Comparison of ENCODE assay signal across 22 mouse cellular contexts in genomic region chr12:105911556-105911955, GRCm38 (mm10).
A peak's percentile ranks its signal among the peaks of the same experiment; 100 is the strongest.
DNase-seq lines count a peak whose midpoint lies in the region; ATAC-seq lines count a peak whose summit lies in the region.
"Had no signal": no experiment of that assay in that cellular context is flagged by ENCODE, and none has a peak within 500 bp of the region (broad histone marks: within the 10 kb centered on the region; RNA-seq: fewer than 3 reads in every experiment).

No protein-coding gene starts in this region.

- no peaks in the 10 kb centered on the region for H3K36me3 ChIP-seq in limb, embryonic 11.5 days (ENCODE audit: control insufficient read depth, insufficient read depth, low read length)
- H3K36me3 ChIP-seq in limb, embryonic 10.5 days: no peaks in the 10 kb centered on the region
- H3K36me3 ChIP-seq in embryonic facial prominence, embryonic 12.5 days: no peaks in the 10 kb centered on the region
- H3K36me3 ChIP-seq: heart, embryonic 10.5 days; hindbrain, embryonic 13.5 days had no signal

- ATAC-seq in limb, embryonic 11.5 days (ENCODE audit: insufficient number of reproducible peaks, low FRiP score, low TSS enrichment, low read depth): 0 out of 2 replicates have a peak, but pooled peaks have one; percentile 26
- no peak for ATAC-seq in embryonic facial prominence, embryonic 12.5 days (ENCODE audit: insufficient number of reproducible peaks, insufficient read depth, low FRiP score, low TSS enrichment)
- ATAC-seq in inflammation-experienced regulatory T-cells, adult 6 months: no peak
- ATAC-seq: forebrain, embryonic 13.5 days; hindbrain, postnatal 0 days; intestine, embryonic 16.5 days had no signal

- no peaks in the 10 kb centered on the region for H3K9me3 ChIP-seq in limb, embryonic 11.5 days (ENCODE audit: control insufficient read depth, low read length)
- no peaks in the 10 kb centered on the region for H3K9me3 ChIP-seq in limb, embryonic 10.5 days (replicated peaks)
- no peaks in the 10 kb centered on the region for H3K9me3 ChIP-seq in embryonic facial prominence, embryonic 12.5 days
- H3K9me3 ChIP-seq: forebrain, embryonic 13.5 days; heart, embryonic 10.5 days; hindbrain, embryonic 13.5 days had no signal

- no peak overlapping the region for H3K4me3 ChIP-seq in limb, embryonic 11.5 days (ENCODE audit: low read depth, low read length)
- no peak overlapping the region for H3K4me3 ChIP-seq in limb, embryonic 10.5 days
- H3K4me3 ChIP-seq in embryonic facial prominence, embryonic 12.5 days: no peak overlapping the region
- H3K4me3 ChIP-seq: forebrain, embryonic 13.5 days; heart, embryonic 10.5 days; hindbrain, embryonic 13.5 days had no signal

- H3K27ac ChIP-seq in limb, embryonic 11.5 days (replicated peaks; ENCODE audit: low read depth, low read length): no peak overlapping the region
- H3K27ac ChIP-seq in limb, embryonic 10.5 days: no peak overlapping the region
- peak overlapping the region; percentile 69 for H3K27ac ChIP-seq in embryonic facial prominence, embryonic 12.5 days
- H3K27ac ChIP-seq: forebrain, embryonic 13.5 days; heart, embryonic 10.5 days; hindbrain, embryonic 13.5 days; hindbrain, postnatal 0 days had no signal

- no peak overlapping the region for H3K9ac ChIP-seq in limb, embryonic 11.5 days (ENCODE audit: low read length)
- no peak overlapping the region for H3K9ac ChIP-seq in embryonic facial prominence, embryonic 12.5 days
- H3K9ac ChIP-seq: forebrain, embryonic 13.5 days; forebrain, postnatal 0 days; hindbrain, embryonic 13.5 days had no signal

- no peak for DNase-seq in limb, embryonic 11.5 days (ENCODE audit: low spot score)
- no peak for DNase-seq in limb, embryonic 10.5 days (ENCODE audit: low spot score)
- DNase-seq in hindlimb bud, embryonic 11.5 days (ENCODE audit: extremely low spot score, low read depth, low spot score): peak; percentile 28
- no peak for DNase-seq in right cerebral cortex, adult 2 months (ENCODE audit: low spot score in 2 of 2)
- no peak for DNase-seq in lung, postnatal 14 days
- DNase-seq: adrenal gland, adult 2 months; adrenal gland, postnatal 25 days; cerebellum, adult 18-20 months; cerebellum, adult 9-11 months; cerebellum, postnatal 36 days; forebrain, postnatal 0 days; gastrocnemius, postnatal 36 days; heart, adult 18-20 months; heart, postnatal 10 days; heart, postnatal 4 days had no signal

- 36% methylated on average over 9 of the region's 9 CpGs for WGBS in limb, embryonic 11.5 days
- WGBS in limb, embryonic 10.5 days: 56% methylated on average over 9 of the region's 9 CpGs
- 21% methylated on average over 9 of the region's 9 CpGs for WGBS in embryonic facial prominence, embryonic 12.5 days

- H3K4me1 ChIP-seq in limb, embryonic 11.5 days (ENCODE audit: control insufficient read depth, insufficient read depth, low read length): 0 out of 2 replicates have a peak, but pooled peaks cover 2% of the 10 kb centered on the region
- H3K4me1 ChIP-seq in limb, embryonic 10.5 days: peaks cover 18% of the 10 kb centered on the region
- H3K4me1 ChIP-seq in embryonic facial prominence, embryonic 12.5 days: peaks cover 17% of the 10 kb centered on the region

- H3K27me3 ChIP-seq in limb, embryonic 11.5 days (ENCODE audit: control insufficient read depth, insufficient read depth, low read length): no peaks in the 10 kb centered on the region
- H3K27me3 ChIP-seq in limb, embryonic 10.5 days (ENCODE audit: low read depth, poor library complexity, severe bottlenecking): 0 out of 2 replicates have a peak, but pooled peaks cover 3% of the 10 kb centered on the region
- H3K27me3 ChIP-seq in embryonic facial prominence, embryonic 12.5 days: no peaks in the 10 kb centered on the region
- H3K27me3 ChIP-seq: forebrain, embryonic 13.5 days; hindbrain, embryonic 13.5 days had no signal

- no peak overlapping the region for H3K4me2 ChIP-seq in limb, embryonic 11.5 days (ENCODE audit: low read depth, severe bottlenecking)
- no peak overlapping the region for H3K4me2 ChIP-seq in embryonic facial prominence, embryonic 12.5 days (replicated peaks)
- H3K4me2 ChIP-seq: forebrain, embryonic 13.5 days; hindbrain, embryonic 13.5 days had no signal
